Mouse (Mus musculus): Measurements from ENCODE around the gene Jmjd8. TPM values are rescaled to one million over a fixed set of nuclear protein-coding genes. Genes with fewer than 3 reads are reported as not detected.
"Not testable (repeated sequence)": the region's sequence is repeated elsewhere in the genome, so short reads cannot be mapped to it uniquely, and the experiment has no call there.

Jmjd8 gene
- 28.8 and 32.2 TPM in 2 replicates for polyA plus RNA-seq (2015; fragmentation: Nextera tagmentation; extraction: Ambion mirVana)

- peak; percentile 81 for DNase-seq (ENCODE audit: low spot score)
Observed at GRCm38 (mm10) chr17:25828712-25829557, at the start of gene Jmjd8. Gene Jmjd8 (plus strand): TSS chr17:25828867.

- DNase-seq (ENCODE audit: low spot score): no peak
Observed at GRCm38 (mm10) chr17:25781339-25781738, 47.3 kb upstream of the Jmjd8 start.

GRCm38 (mm10) chr17:25783086-25783485 is 45.6 kb upstream of the Jmjd8 start:
- DNase-seq (ENCODE audit: low spot score): no peak

- DNase-seq (ENCODE audit: low spot score): no peak
Observed at GRCm38 (mm10) chr17:25783861-25784574, 44.6 kb upstream of the Jmjd8 start.

- peak; percentile 97 for DNase-seq (ENCODE audit: low spot score)
Observed at GRCm38 (mm10) chr17:25785281-25785745, 43.4 kb upstream of the Jmjd8 start, which contains the start of gene Haghl. Gene Haghl (minus strand): TSS chr17:25785673.

GRCm38 (mm10) chr17:25786280-25786679 is 42.4 kb upstream of the Jmjd8 start, which contains the start of gene Ccdc78:
Gene Ccdc78 (plus strand): TSS chr17:25786580.
- DNase-seq (ENCODE audit: low spot score): no peak

- DNase-seq (ENCODE audit: low spot score): no peak
Observed at GRCm38 (mm10) chr17:25786781-25787504, 41.7 kb upstream of the Jmjd8 start.

GRCm38 (mm10) chr17:25791320-25791842 is 37.3 kb upstream of the Jmjd8 start:
- no peak for DNase-seq (ENCODE audit: low spot score)

GRCm38 (mm10) chr17:25791843-25792527 is 36.7 kb upstream of the Jmjd8 start:
- peak; percentile 87 for DNase-seq (ENCODE audit: low spot score)

- peak; percentile 87 for DNase-seq (ENCODE audit: low spot score)
Observed at GRCm38 (mm10) chr17:25792615-25793014, 36.1 kb upstream of the Jmjd8 start, which contains the start of gene Fam173a. Gene Fam173a (minus strand): TSS chr17:25792901.

GRCm38 (mm10) chr17:25794197-25794596 is 34.5 kb upstream of the Jmjd8 start:
- DNase-seq (ENCODE audit: low spot score): no peak

GRCm38 (mm10) chr17:25794998-25795397 is 33.7 kb upstream of the Jmjd8 start:
- DNase-seq (ENCODE audit: low spot score): no peak

- DNase-seq (ENCODE audit: low spot score): no peak
Observed at GRCm38 (mm10) chr17:25795609-25796092, 33.0 kb upstream of the Jmjd8 start, which contains the start of gene AC134908.4. Gene AC134908.4 (minus strand): TSS chr17:25795659.

GRCm38 (mm10) chr17:25796211-25796771 is 32.4 kb upstream of the Jmjd8 start:
- DNase-seq (ENCODE audit: low spot score): no peak

GRCm38 (mm10) chr17:25796951-25797369 is 31.7 kb upstream of the Jmjd8 start, which contains the start of gene Metrn:
Gene Metrn (minus strand): TSS chr17:25797136.
- peak; percentile 89 for DNase-seq (ENCODE audit: low spot score)

- peak; percentile 82 for DNase-seq (ENCODE audit: low spot score)
Observed at GRCm38 (mm10) chr17:25801029-25801428, 27.6 kb upstream of the Jmjd8 start.

GRCm38 (mm10) chr17:25802825-25803517 is 25.7 kb upstream of the Jmjd8 start:
- DNase-seq (ENCODE audit: low spot score): no peak

- DNase-seq (ENCODE audit: low spot score): no peak
Observed at GRCm38 (mm10) chr17:25806507-25806906, 22.2 kb upstream of the Jmjd8 start.

GRCm38 (mm10) chr17:25807452-25807851 is 21.2 kb upstream of the Jmjd8 start:
- not testable (repeated sequence) for DNase-seq (ENCODE audit: low spot score)
